Mouse (Mus musculus) midbrain, embryonic 10.5 days (tissue): ENCODE results near the gene Nde1. TPM values are rescaled to one million over a fixed set of nuclear protein-coding genes. Genes with fewer than 3 reads are reported as not detected.
A peak's percentile ranks its signal among the peaks of the same experiment; 100 is the strongest.

ENCODE experiments used
- DNase-seq: peaks from one replicate; pipeline ENCODE4 v3.0.0-alpha.2; 2017; ENCODE audit warnings: low spot score
- H3K27ac ChIP-seq: fragments of 300-500 bp; sonication (generic); replicated peaks from 2 replicates; pipeline ENCODE4 v1.5.1; 2016; ENCODE audit warnings: mild to moderate bottlenecking
- H3K27me3 ChIP-seq: fragments of 300-500 bp; sonication (generic); 2 replicates; pipeline ENCODE4 v1.6.1; 2016; ENCODE audit warnings: low read depth, mild to moderate bottlenecking; ENCODE audit not compliant: poor library complexity, severe bottlenecking
- H3K36me3 ChIP-seq: fragments of 300-500 bp; sonication (generic); 2 replicates; pipeline ENCODE4 v1.6.1; 2016; ENCODE audit warnings: mild to moderate bottlenecking, moderate library complexity
- H3K4me1 ChIP-seq: fragments of 300-500 bp; sonication (generic); 2 replicates; pipeline ENCODE4 v1.6.1; 2016
- H3K4me3 ChIP-seq: fragments of 300-500 bp; sonication (generic); 2 replicates; pipeline ENCODE4 v1.5.1; 2016; ENCODE audit warnings: mild to moderate bottlenecking, moderate library complexity
- H3K9me3 ChIP-seq: fragments of 300-500 bp; sonication (generic); replicated peaks from 2 replicates; pipeline ENCODE4 v1.6.1; 2016; ENCODE audit warnings: mild to moderate bottlenecking
- WGBS: fragments of 180-500 bp; shearing (Covaris S2); methylation state at CpG from one replicate; pipeline ENCODE4 v1.1.7; 2016; 5-methylcytosine and 5-hydroxymethylcytosine counted together
- polyA plus RNA-seq: library from polyadenylated mRNA; unstranded; fragments of >200 nt; fragmentation: Nextera tagmentation; extraction: Ambion mirVana; gene quantifications from 2 replicates; pipeline ENCODE4 v1.2.1, GENCODE M21; 2016

The Nde1 gene
- 195 and 204 TPM in 2 replicates for polyA plus RNA-seq

DNA sequence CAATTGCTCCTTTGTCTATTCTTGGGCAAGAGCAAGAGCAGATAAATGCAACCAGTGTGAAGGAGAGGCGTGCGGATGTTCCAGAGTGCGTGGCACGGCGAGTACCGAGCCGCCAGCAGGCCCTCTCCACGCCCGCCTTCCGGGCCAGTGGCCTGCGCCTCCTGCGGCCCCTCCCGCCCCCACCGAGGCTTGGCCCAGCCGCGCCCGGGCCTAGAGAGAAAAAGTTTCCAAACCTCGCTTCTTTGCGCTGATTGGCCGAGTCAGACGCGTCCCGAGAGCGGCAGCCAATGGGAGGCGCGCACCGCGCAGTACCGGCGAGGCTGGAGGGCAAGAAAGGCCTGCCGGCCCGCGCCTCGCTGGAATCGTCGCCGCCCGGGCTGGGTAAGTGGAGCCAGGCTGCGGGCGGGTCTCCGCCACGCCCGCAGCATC is at the start of gene Nde1, which contains the start of gene Marf1:
TSS of gene Nde1 (plus strand) at position 288 of the 429 bp plus-strand sequence.
TSS of gene Marf1 (minus strand) at position 364 of the 429 bp plus-strand sequence.
- Histone ChIP-seq H3K27ac (peak within 1 kb of the TSS; percentile 96), H3K4me3 (peak within 1 kb of the TSS; percentile 82), H3K27me3 (no peaks in the 10 kb centered on the region), H3K36me3 (peaks cover 19% of the 10 kb centered on the region), H3K9me3 (no peaks in the 10 kb centered on the region), H3K4me1 (peaks cover 41% of the 10 kb centered on the region)
- peak; percentile 95 for DNase-seq
- WGBS = 0% methylated on average over 43 of the region's 43 CpGs

DNA sequence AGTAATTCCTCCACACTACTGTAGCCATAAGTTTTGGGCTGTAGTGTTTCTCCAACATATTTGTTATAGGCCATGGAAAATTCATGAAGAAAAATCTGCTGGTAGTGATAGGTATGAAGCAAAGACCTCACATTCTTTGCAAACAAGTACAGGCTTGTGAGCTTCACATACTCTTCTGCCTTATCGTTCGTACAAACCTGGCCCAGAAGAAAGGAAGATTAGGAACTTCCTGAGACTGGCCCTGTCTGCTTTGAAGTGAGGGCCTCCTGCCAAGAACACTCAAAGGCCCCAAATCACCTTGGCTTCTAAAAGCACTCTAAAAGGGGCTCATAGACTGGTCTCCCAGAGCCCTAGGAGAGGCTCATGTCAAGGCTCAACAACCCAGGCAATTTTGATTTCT is 45.8 kb upstream of the Nde1 start:
- no peak overlapping the region for H3K27ac ChIP-seq
- peaks cover 86% of the 10 kb centered on the region for H3K36me3 ChIP-seq
- H3K4me3 ChIP-seq = no peak overlapping the region
- 95% methylated on average over 2 of the region's 2 CpGs for WGBS
- H3K9me3 ChIP-seq = no peaks in the 10 kb centered on the region
- H3K4me1 ChIP-seq = no peaks in the 10 kb centered on the region
- DNase-seq = no peak
- no peaks in the 10 kb centered on the region for H3K27me3 ChIP-seq

DNA sequence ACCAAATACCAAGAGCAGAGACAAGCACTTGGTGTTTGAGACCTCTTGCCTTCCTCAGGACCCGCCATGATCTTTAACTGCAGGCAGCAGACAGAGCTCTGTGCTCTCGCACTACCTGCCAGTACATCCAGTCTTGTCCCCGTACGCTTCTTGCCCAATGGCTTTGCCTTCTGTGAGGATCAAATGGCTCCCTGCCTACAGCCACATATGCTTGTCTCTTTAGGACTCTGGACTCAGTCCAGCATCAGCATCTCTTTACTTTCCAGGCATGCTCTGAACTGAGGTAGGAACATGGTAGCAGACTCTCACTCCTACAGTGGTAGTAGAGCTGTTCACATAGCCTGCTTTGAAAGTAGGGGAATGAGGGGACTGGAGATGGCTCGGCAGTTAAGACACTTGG is 42.1 kb upstream of the Nde1 start:
- Histone ChIP-seq H3K36me3 (peaks cover 90% of the 10 kb centered on the region), H3K27ac (no peak overlapping the region), H3K4me1 (no peaks in the 10 kb centered on the region), H3K27me3 (no peaks in the 10 kb centered on the region), H3K4me3 (no peak overlapping the region), H3K9me3 (no peaks in the 10 kb centered on the region)
- DNase-seq = no peak
- 94% methylated on average over 5 of the region's 5 CpGs for WGBS

GRCm38 (mm10) chr16:14121563-14121962 is 41.5 kb upstream of the Nde1 start:
- Histone ChIP-seq H3K9me3 (no peaks in the 10 kb centered on the region), H3K27me3 (no peaks in the 10 kb centered on the region), H3K27ac (no peak overlapping the region), H3K36me3 (peaks cover 90% of the 10 kb centered on the region), H3K4me3 (no peak overlapping the region), H3K4me1 (no peaks in the 10 kb centered on the region)
- no peak for DNase-seq
- 97% methylated on average over 7 of the region's 7 CpGs for WGBS

GRCm38 (mm10) chr16:14122586-14122985 is 40.5 kb upstream of the Nde1 start:
- no peaks in the 10 kb centered on the region for H3K27me3 ChIP-seq
- peaks cover 90% of the 10 kb centered on the region for H3K36me3 ChIP-seq
- no peaks in the 10 kb centered on the region for H3K4me1 ChIP-seq
- no peaks in the 10 kb centered on the region for H3K9me3 ChIP-seq
- H3K27ac ChIP-seq = no peak overlapping the region
- no peak overlapping the region for H3K4me3 ChIP-seq
- no peak for DNase-seq

DNA sequence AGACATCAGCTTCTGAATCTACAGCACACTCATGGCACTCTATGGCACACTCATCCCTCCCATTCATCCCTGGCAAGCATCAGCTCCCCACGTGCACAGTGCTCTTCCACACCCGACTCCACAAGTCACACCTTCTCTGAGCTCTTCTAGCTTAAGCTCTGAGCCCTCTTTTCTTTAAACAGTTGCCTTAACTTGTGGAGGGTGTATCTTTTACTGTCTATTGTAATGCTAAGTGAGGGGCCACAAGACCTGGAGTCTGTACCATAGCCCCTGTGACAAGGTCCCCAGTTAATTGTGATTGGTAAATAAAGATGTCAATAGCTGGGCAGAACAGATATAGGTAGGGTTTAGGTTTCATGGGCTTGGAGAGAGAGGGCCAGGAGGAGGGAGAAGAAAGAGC is 39.2 kb upstream of the Nde1 start:
- peaks cover 98% of the 10 kb centered on the region for H3K36me3 ChIP-seq

GRCm38 (mm10) chr16:14124709-14125108 is 38.4 kb upstream of the Nde1 start:
- H3K27ac ChIP-seq = no peak overlapping the region
- peaks cover 100% of the 10 kb centered on the region for H3K36me3 ChIP-seq
- H3K4me3 ChIP-seq = no peak overlapping the region
- no peaks in the 10 kb centered on the region for H3K4me1 ChIP-seq
- no peak for DNase-seq
- 95% methylated on average over 7 of the region's 7 CpGs for WGBS
- H3K27me3 ChIP-seq = no peaks in the 10 kb centered on the region
- H3K9me3 ChIP-seq = no peaks in the 10 kb centered on the region

More for the DNA sequence above, 39.2 kb upstream of the Nde1 start:
- H3K4me1 ChIP-seq = no peaks in the 10 kb centered on the region
- DNase-seq = no peak
- no peak overlapping the region for H3K27ac ChIP-seq
- H3K27me3 ChIP-seq = no peaks in the 10 kb centered on the region
- 90% methylated on average over 2 of the region's 2 CpGs for WGBS
- H3K4me3 ChIP-seq = no peak overlapping the region
- no peaks in the 10 kb centered on the region for H3K9me3 ChIP-seq

- no peak overlapping the region for H3K4me3 ChIP-seq
Observed at GRCm38 (mm10) chr16:14125253-14125652, 37.8 kb upstream of the Nde1 start.

DNA sequence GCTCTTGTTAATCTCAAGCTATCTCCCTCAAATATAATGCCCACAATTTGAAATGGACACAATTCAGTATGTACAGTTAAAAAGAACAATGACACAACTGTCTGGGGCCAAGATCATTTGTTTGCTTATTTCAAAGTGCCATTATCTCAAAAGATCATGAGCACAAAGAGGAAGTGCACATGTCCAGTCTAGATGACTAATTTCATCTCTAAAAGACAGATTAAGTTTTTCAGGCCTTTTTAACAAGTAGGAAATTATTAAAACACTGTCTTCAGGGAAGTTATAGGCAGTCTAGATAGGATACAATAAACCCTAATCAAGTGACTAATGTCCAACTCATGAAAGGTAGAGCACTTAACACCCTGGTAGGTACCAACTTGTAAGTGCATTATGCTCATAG is 34.1 kb upstream of the Nde1 start:
- H3K9me3 ChIP-seq = no peaks in the 10 kb centered on the region
- no peaks in the 10 kb centered on the region for H3K4me1 ChIP-seq
- no peak overlapping the region for H3K27ac ChIP-seq
- peaks cover 100% of the 10 kb centered on the region for H3K36me3 ChIP-seq
- no peak overlapping the region for H3K4me3 ChIP-seq
- no peak for DNase-seq
- H3K27me3 ChIP-seq = no peaks in the 10 kb centered on the region

More at GRCm38 (mm10) chr16:14125253-14125652, 37.8 kb upstream of the Nde1 start:
- WGBS = 100% methylated on average over 1 of the region's 1 CpGs
- Histone ChIP-seq H3K27ac (no peak overlapping the region), H3K36me3 (peaks cover 100% of the 10 kb centered on the region), H3K4me1 (no peaks in the 10 kb centered on the region), H3K27me3 (no peaks in the 10 kb centered on the region), H3K9me3 (no peaks in the 10 kb centered on the region)
- DNase-seq = no peak

DNA sequence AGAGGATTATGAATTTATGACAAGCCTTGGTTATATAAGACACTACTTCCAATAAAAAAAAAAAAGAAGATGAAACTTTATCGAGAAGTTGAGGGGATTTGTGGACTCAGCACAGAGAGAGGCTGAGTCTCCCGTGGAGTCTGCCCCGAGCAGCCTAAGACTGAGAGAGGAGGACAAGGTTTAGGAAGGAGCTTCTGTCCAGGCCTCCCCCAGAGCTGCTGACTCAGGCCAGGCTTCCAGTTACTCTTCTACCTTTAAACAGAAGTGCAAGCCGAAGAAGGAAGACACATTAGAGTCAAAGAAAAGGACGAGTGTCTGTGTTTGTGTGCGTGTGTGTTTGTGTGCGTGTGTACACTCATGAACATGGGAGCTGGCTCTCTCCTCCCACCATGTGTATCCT is 32.3 kb upstream of the Nde1 start:
- H3K4me1 ChIP-seq = no peaks in the 10 kb centered on the region
- DNase-seq = no peak
- H3K36me3 ChIP-seq = peaks cover 100% of the 10 kb centered on the region
- H3K9me3 ChIP-seq = no peaks in the 10 kb centered on the region
- no peak overlapping the region for H3K4me3 ChIP-seq
- H3K27ac ChIP-seq = no peak overlapping the region
- 92% methylated on average over 7 of the region's 7 CpGs for WGBS
- H3K27me3 ChIP-seq = no peaks in the 10 kb centered on the region

GRCm38 (mm10) chr16:14131376-14131775 is 31.7 kb upstream of the Nde1 start:
- H3K9me3 ChIP-seq = no peaks in the 10 kb centered on the region
- no peak overlapping the region for H3K4me3 ChIP-seq
- DNase-seq = no peak
- H3K36me3 ChIP-seq = peaks cover 100% of the 10 kb centered on the region
- H3K27ac ChIP-seq = no peak overlapping the region
- H3K27me3 ChIP-seq = no peaks in the 10 kb centered on the region
- WGBS = 81% methylated on average over 3 of the region's 3 CpGs
- no peaks in the 10 kb centered on the region for H3K4me1 ChIP-seq

- 86% methylated on average over 5 of the region's 5 CpGs for WGBS
- no peaks in the 10 kb centered on the region for H3K9me3 ChIP-seq
- DNase-seq = no peak
- H3K4me1 ChIP-seq = no peaks in the 10 kb centered on the region
- no peak overlapping the region for H3K4me3 ChIP-seq
- H3K27ac ChIP-seq = no peak overlapping the region
- H3K36me3 ChIP-seq = peaks cover 100% of the 10 kb centered on the region
- H3K27me3 ChIP-seq = no peaks in the 10 kb centered on the region
Observed at GRCm38 (mm10) chr16:14131838-14132237, 31.2 kb upstream of the Nde1 start.

- Histone ChIP-seq H3K27me3 (no peaks in the 10 kb centered on the region), H3K4me1 (no peaks in the 10 kb centered on the region), H3K4me3 (no peak overlapping the region), H3K9me3 (no peaks in the 10 kb centered on the region), H3K36me3 (peaks cover 98% of the 10 kb centered on the region), H3K27ac (no peak overlapping the region)
- DNase-seq = no peak
- 91% methylated on average over 2 of the region's 2 CpGs for WGBS
Observed at GRCm38 (mm10) chr16:14135014-14135413, 28.1 kb upstream of the Nde1 start.

- H3K27ac ChIP-seq = no peak overlapping the region
- no peaks in the 10 kb centered on the region for H3K27me3 ChIP-seq
- H3K4me3 ChIP-seq = no peak overlapping the region
- H3K9me3 ChIP-seq = no peaks in the 10 kb centered on the region
- 95% methylated on average over 1 of the region's 1 CpGs for WGBS
- H3K36me3 ChIP-seq = peaks cover 97% of the 10 kb centered on the region
- no peaks in the 10 kb centered on the region for H3K4me1 ChIP-seq
- no peak for DNase-seq
Observed at GRCm38 (mm10) chr16:14137976-14138561, 25.0 kb upstream of the Nde1 start.
